Mouse (Mus musculus) ES-E14 (cell line): ENCODE measurements at regions not wholly inside any gene's neighbourhood (a gene's known extent, or its start where the extent isn't known, plus 50 kb on each side); places are given as distances from the start of the nearest gene placed in this dataset.

Source experiments
- CHD2 ChIP-seq: IDR thresholded peaks from 2 replicates; pipeline ENCODE4 v1.6.1; 2014; ENCODE audit warnings: mild to moderate bottlenecking, low read depth, low read length, inconsistent platforms
- HCFC1 ChIP-seq: IDR thresholded peaks from 2 replicates; pipeline ENCODE4 v1.6.1; 2012; ENCODE audit warnings: low read length, inconsistent platforms, borderline replicate concordance; ENCODE audit not compliant: insufficient read depth
- ZC3H11A ChIP-seq: IDR thresholded peaks from 2 replicates; pipeline ENCODE4 v1.6.1; 2012; ENCODE audit warnings: low read depth, mild to moderate bottlenecking, inconsistent platforms, low read length, borderline replicate concordance
- ZNF384 ChIP-seq: IDR thresholded peaks from 2 replicates; pipeline ENCODE4 v1.6.1; 2012; ENCODE audit warnings: low read depth, low read length, inconsistent platforms

GRCm38 (mm10) chr6:93393551-93393950, 450.3 kb upstream of the Adamts9 start:
- TF ChIP-seq HCFC1 = no peak
- no peak for TF ChIP-seq ZC3H11A
- TF ChIP-seq CHD2 = no peak
- TF ChIP-seq ZNF384 = no peak
